Mouse (Mus musculus) kidney, adult 2 months (tissue): ENCODE measurements at regions not wholly inside any gene's neighbourhood (a gene's known extent, or its start where the extent isn't known, plus 50 kb on each side); places are given as distances from the start of the nearest gene placed in this dataset.

Experiments used
- DNase-seq: peaks from one replicate; pipeline ENCODE4 v3.0.0; 2021
- H3K27ac ChIP-seq: fragments of 200-500 bp; 2 replicates; pipeline ENCODE4 v1.5.1; 2012; ENCODE audit warnings: low read depth, low read length, control low read depth, inconsistent platforms; ENCODE audit not compliant: insufficient read depth
- H3K27me3 ChIP-seq: fragments of 200-500 bp; replicated peaks from 2 replicates; pipeline ENCODE4 v1.6.1; 2012; ENCODE audit warnings: mild to moderate bottlenecking, moderate library complexity, low read length, inconsistent platforms; ENCODE audit not compliant: control insufficient read depth, insufficient read depth
- H3K36me3 ChIP-seq: fragments of 200-500 bp; 2 replicates; pipeline ENCODE4 v1.6.1; 2012; ENCODE audit warnings: mild to moderate bottlenecking, moderate library complexity, low read length, inconsistent platforms; ENCODE audit not compliant: control insufficient read depth, insufficient read depth
- H3K4me1 ChIP-seq: fragments of 200-500 bp; 2 replicates; pipeline ENCODE4 v1.6.1; 2011; ENCODE audit warnings: low read length; ENCODE audit not compliant: control insufficient read depth, insufficient read depth
- H3K4me3 ChIP-seq: fragments of 200-500 bp; 2 replicates; pipeline ENCODE4 v1.5.1; 2011; ENCODE audit warnings: mild to moderate bottlenecking, low read depth, low read length, control low read depth; ENCODE audit not compliant: insufficient read depth
- CTCF ChIP-seq: fragments of 200-500 bp; conservative IDR thresholded peaks from 2 replicates; pipeline ENCODE4 v1.5.1; 2011; ENCODE audit warnings: low read depth, mild to moderate bottlenecking, control low read depth, low read length, moderate library complexity, mixed read lengths; ENCODE audit not compliant: insufficient read depth, insufficient read length
- POLR2A ChIP-seq: fragments of 200-500 bp; IDR thresholded peaks from one replicate; pipeline ENCODE4 v1.6.1; 2011; ENCODE audit warnings: low read depth, low read length, control low read depth
- WGBS: fragments of 180-500 bp; shearing (Covaris S2); methylation state at CpG from one replicate; pipeline ENCODE4 v1.1.7; 2018; 5-methylcytosine and 5-hydroxymethylcytosine counted together

DNA sequence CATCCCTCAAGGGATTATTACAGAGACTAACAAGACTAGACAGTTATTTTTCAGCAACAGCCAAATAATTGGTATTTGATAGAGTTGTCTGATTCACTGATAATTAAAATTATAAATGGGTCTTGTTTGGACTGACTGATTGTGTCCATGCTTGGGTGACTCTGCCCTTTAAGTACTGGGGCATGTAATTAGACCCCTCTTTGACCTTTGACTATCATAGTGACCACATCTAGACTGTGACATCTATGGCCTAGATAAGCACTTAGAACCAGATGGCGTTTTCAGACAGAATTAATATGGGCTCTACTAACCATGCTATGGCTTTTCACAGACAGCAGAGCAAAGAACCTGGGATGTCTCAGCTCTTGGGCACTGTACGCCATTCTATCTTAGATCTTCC, 215.1 kb upstream of the Mpped2 start:
- no peaks in the 10 kb centered on the region for H3K4me1 ChIP-seq
- no peak overlapping the region for H3K4me3 ChIP-seq
- TF ChIP-seq POLR2A, result no peak
- no peak for TF ChIP-seq CTCF
- 84% methylated on average over 2 of the region's 2 CpGs for WGBS
- no peak overlapping the region for H3K27ac ChIP-seq
- H3K36me3 ChIP-seq, result no peaks in the 10 kb centered on the region
- H3K27me3 ChIP-seq, result no peaks in the 10 kb centered on the region; the same call in 1 of the 2 replicates
- DNase-seq, result no peak

DNA sequence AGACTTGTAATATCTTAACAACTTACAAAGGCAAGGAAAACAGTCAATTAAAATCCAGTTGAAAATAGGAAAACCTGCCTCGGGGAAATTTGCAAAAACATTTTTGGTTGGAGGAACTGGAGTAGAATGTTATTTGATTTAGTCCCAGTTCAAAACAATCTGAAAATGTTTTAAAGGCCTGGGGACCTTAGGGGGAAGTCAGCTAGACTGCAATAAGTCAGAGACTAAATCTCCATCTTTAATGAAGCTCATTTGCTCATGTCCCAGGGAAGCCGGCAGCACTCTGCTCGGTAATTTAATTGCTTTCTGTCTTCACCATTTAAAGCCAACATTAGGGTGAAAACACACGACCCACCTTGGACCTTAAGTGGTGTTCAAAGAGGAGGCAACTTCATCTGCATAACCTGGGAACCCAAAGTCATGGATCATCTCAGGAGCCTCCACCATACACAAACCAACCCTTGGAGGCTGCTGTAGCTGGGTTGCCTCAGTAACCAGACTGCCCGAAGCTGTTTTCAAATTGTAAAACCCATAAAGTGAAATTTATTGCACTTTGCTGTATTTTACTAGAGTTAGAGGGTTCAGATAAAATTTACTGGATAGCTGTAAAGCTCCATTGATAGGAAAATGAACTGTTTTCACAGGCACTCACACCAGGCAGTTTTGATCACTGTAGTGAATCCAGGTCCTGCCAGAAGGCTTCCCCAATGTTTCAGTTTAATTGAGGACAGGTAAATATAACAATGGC, 205.6 kb upstream of the Mpped2 start:
- Histone ChIP-seq H3K27me3 (no peaks in the 10 kb centered on the region; the same call in 1 of the 2 replicates), H3K36me3 (no peaks in the 10 kb centered on the region), H3K27ac (no peak overlapping the region), H3K4me3 (no peak overlapping the region), H3K4me1 (no peaks in the 10 kb centered on the region)
- no peak for TF ChIP-seq POLR2A
- TF ChIP-seq CTCF, result no peak
- WGBS, result 41% methylated on average over 5 of the region's 5 CpGs
- no peak for DNase-seq

DNA sequence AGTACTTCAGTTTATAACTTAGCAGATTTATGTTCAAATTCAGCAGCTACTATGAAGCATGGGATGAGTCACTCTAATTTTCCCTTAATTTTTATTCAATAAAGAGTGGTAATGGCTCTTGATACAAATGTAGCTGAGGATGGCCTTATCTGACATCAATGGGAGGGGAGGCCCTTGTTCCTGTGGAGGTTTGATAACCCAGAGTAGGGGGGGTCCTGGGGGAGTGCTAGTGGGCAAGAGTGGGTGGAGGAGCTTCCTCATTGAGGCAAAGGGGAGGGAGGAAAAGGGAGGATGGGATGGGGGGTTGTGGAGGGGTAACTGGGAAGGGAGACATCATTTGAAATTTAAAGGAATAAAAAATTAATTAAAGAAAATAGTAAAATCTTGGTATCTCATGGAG, 194.3 kb upstream of the Mpped2 start:
- H3K27ac ChIP-seq, result no peak overlapping the region
- no peaks in the 10 kb centered on the region for H3K36me3 ChIP-seq
- DNase-seq, result no peak
- TF ChIP-seq POLR2A, result no peak
- no peak for TF ChIP-seq CTCF
- no peak overlapping the region for H3K4me3 ChIP-seq
- H3K27me3 ChIP-seq, result no peaks in the 10 kb centered on the region
- H3K4me1 ChIP-seq, result peaks cover 2% of the 10 kb centered on the region; the same call in 1 of the 2 replicates

DNA sequence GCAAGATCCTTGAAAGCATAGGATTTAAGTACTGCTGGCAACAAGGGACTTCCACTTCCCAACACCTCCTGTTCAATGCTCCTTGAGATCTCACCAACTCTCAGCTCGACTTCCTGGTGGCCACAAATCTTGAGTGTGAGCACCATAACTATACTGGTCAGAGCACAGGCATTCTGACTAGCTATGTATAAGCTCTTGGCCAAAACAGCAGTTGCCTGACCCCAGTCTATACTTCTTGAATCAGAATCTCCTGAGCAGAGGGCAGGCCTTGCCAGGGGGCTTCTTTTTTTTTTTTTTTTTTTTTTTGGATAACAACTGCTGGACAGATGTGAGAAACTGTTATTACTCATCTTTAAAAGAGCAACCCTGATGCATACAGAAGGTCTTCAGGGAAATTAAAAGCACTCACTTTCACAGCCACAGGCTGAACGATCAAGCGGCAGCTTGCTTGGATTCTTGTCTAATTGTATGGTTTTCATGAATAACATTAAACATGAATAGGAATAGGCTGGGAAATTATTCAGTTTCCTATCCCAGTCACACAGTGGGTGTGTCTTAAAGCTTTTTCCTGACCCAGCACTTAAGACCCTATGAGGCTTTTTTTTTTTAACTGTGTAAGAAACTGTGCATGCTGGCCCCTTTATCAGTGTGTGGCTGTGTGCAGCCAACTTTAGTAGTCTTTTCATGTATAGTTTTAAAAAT, 193.7 kb upstream of the Mpped2 start:
- TF ChIP-seq CTCF (no peak), POLR2A (no peak)
- no peaks in the 10 kb centered on the region for H3K36me3 ChIP-seq
- DNase-seq, result no peak
- H3K27me3 ChIP-seq, result no peaks in the 10 kb centered on the region
- WGBS, result 73% methylated on average over 3 of the region's 3 CpGs
- H3K27ac ChIP-seq, result no peak overlapping the region
- no peak overlapping the region for H3K4me3 ChIP-seq
- H3K4me1 ChIP-seq, result peaks cover 2% of the 10 kb centered on the region; the same call in 1 of the 2 replicates

DNA sequence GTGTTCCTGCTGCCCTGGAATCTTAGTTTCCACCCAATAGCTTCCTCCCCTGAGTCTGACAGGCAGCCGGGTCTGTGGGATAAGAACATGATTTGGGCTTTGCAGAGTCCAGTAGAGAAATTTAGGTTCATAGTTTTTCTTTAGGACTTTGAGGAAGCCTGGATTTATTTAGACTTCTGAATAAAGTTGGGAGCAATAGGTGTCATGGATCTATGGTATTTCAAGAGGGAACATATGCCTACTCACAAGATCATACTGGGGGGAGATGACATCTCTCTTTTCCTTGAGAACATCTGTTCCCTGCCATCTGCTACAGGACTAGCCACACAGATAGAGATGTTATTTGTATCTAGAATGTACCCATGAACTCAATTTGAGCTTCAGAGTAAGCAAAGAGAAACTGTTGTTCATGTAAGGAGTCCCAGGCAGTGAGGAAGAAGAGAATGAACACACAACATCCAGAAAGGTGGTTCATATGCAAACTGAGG, 188.1 kb upstream of the Mpped2 start:
- WGBS, result 96% methylated on average over 1 of the region's 1 CpGs
- H3K4me3 ChIP-seq, result no peak overlapping the region
- DNase-seq, result no peak
- H3K27me3 ChIP-seq, result no peaks in the 10 kb centered on the region
- no peaks in the 10 kb centered on the region for H3K4me1 ChIP-seq
- H3K36me3 ChIP-seq, result no peaks in the 10 kb centered on the region
- H3K27ac ChIP-seq, result no peak overlapping the region
- TF ChIP-seq CTCF, result no peak
- TF ChIP-seq POLR2A, result no peak

DNA sequence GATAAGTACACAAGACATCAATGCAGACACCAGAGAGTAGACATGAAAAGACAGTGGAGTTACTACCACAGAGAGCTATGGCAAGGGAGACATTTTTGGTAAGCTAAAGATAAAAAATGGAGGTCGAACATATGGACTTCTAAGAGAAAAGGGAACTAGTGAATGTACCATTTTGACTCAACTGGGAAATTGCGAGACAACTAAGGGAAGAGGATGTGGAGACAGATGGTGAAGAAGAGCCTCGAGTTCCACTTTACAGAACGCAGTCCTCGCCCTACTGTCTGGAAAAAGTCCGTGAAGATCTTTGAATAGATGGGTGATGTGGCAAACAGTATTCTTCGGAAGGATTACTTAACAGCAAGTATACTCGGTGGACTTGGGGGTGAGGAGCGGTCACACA, 181.2 kb upstream of the Mpped2 start:
- no peaks in the 10 kb centered on the region for H3K36me3 ChIP-seq
- no peaks in the 10 kb centered on the region for H3K4me1 ChIP-seq
- no peaks in the 10 kb centered on the region for H3K27me3 ChIP-seq
- WGBS, result 86% methylated on average over 9 of the region's 9 CpGs
- no peak overlapping the region for H3K4me3 ChIP-seq
- H3K27ac ChIP-seq, result no peak overlapping the region
- TF ChIP-seq POLR2A, result no peak
- no peak for TF ChIP-seq CTCF
- DNase-seq, result no peak

DNA sequence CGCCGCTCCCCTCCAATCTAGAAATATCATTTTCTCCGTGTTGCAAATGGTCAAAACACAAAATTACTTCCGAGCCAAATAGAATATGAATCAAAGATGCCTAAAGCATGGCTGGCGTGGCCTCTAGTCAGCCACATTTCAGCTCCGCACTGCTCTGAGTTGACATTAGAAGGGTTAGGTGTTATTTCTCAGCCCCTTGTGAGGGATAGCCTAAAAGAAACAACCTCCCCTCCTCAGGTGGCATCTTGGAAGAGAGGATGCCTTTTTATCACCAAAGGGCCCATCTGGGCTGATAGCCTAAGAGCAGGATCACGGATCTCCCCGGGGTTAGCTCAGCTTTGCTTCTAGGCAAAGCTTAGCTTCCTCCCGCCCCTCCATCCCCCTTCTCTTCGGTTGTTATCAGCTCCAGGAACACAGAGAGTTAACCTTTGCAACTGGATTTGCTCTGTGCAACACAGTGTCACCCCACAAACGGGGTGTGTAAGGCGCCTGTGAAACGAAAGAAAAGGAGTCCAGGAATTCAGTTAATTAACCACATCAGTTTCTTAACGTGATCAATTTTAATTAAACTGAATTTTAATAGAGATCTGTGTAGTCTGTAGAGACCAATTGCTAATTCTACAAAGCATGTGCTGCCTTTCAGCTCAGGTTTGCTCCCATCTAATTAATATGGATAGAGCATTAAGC, 180.6 kb upstream of the Mpped2 start:
- no peaks in the 10 kb centered on the region for H3K4me1 ChIP-seq
- H3K36me3 ChIP-seq, result no peaks in the 10 kb centered on the region
- no peak overlapping the region for H3K4me3 ChIP-seq
- no peak overlapping the region for H3K27ac ChIP-seq
- no peak for DNase-seq
- TF ChIP-seq POLR2A, result no peak
- TF ChIP-seq CTCF, result no peak
- WGBS, result 48% methylated on average over 14 of the region's 14 CpGs
- no peaks in the 10 kb centered on the region for H3K27me3 ChIP-seq
